Mouse (Mus musculus) kidney, adult 2 months (tissue): ENCODE data around the gene Ddx54.

Experiments
- CTCF ChIP-seq: fragments of 200-500 bp; conservative IDR thresholded peaks from 2 replicates; pipeline ENCODE4 v1.5.1; 2011; ENCODE audit warnings: low read depth, mild to moderate bottlenecking, control low read depth, low read length, moderate library complexity, mixed read lengths; ENCODE audit not compliant: insufficient read depth, insufficient read length
- POLR2A ChIP-seq: fragments of 200-500 bp; IDR thresholded peaks from one replicate; pipeline ENCODE4 v1.6.1; 2011; ENCODE audit warnings: low read depth, low read length, control low read depth

DNA sequence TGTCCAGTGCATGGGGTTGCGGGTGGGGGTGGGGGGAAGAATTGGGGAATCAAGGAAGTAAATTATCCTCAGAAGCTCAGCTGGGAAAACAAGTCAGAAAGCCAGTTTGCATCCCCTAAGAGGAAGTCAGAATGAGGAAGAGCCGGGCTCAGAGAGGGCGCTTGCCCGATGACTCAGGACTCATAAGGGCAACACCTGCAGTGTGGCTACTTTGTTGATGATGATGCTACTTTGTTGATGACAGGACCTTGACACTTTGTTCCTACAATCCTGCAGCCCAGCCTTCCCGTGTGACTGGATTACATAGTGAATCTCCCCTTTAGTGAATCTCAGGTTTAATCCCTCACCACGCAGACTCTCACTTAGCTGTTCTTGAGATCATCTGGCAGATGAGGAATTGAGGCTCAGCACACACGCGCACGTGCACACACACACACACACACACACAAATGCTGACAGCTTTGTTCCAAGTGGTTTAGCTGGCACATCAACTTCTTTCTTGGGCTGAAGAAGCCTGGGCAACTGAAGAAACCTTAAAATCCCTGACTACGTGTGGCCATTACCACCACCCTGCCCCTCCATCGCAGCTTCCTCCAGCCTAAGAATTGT, 42.1 kb upstream of the Ddx54 start:
- TF ChIP-seq POLR2A: no peak
- no peak for TF ChIP-seq CTCF
